Mouse (Mus musculus) MEL (cell line): ENCODE measurements around the gene Olfr1360. TPM values are rescaled to one million over a fixed set of nuclear protein-coding genes. Genes with fewer than 3 reads are reported as not detected.

ENCODE experiments used
- DNase-seq: peaks from one replicate; pipeline ENCODE4 v3.0.0; 2011; ENCODE audit warnings: low read depth, low spot score
- H3K27ac ChIP-seq: 2 replicates; pipeline ENCODE4 v1.5.1; 2012; ENCODE audit warnings: low read depth, mild to moderate bottlenecking, control low read depth, low read length, moderate library complexity; ENCODE audit not compliant: control insufficient read depth
- H3K27me3 ChIP-seq, 2 experiments: fragments of 150-350 bp in 1 of 2; sonication (generic) in 1 of 2; 2 replicates each; pipeline ENCODE4 v1.6.1; 2012; ENCODE audit warnings: low read length in 2 of 2, mild to moderate bottlenecking in 2 of 2, improper control_type of control experiment in 1 of 2, moderate library complexity in 1 of 2; ENCODE audit not compliant: insufficient read depth in 2 of 2, control insufficient read depth in 1 of 2
- H3K36me3 ChIP-seq, 2 experiments: 2 replicates each; pipeline ENCODE4 v1.6.1; 2012 to 2014; ENCODE audit warnings: low read length in 2 of 2, improper control_type of control experiment in 1 of 2, inconsistent platforms in 1 of 2, mild to moderate bottlenecking in 1 of 2; ENCODE audit not compliant: insufficient read depth in 2 of 2, control insufficient read depth in 1 of 2
- H3K4me1 ChIP-seq, 2 experiments: fragments of 150-350 bp in 1 of 2; sonication (generic) in 1 of 2; 2 replicates each; pipeline ENCODE4 v1.6.1; 2012; ENCODE audit warnings: low read length in 2 of 2, improper control_type of control experiment in 1 of 2, mild to moderate bottlenecking in 1 of 2; ENCODE audit not compliant: insufficient read depth in 2 of 2, control insufficient read depth in 1 of 2
- H3K4me3 ChIP-seq, 2 experiments: fragments of 150-350 bp in 1 of 2; sonication (generic) in 1 of 2; 2 replicates each; pipeline ENCODE4 v1.5.1; 2012; ENCODE audit warnings: low read depth in 2 of 2, low read length in 2 of 2, mild to moderate bottlenecking in 2 of 2, moderate library complexity in 2 of 2, control low read depth in 1 of 2, improper control_type of control experiment in 1 of 2; ENCODE audit not compliant: control insufficient read depth in 1 of 2, insufficient read depth in 1 of 2
- H3K79me2 ChIP-seq: 2 replicates; pipeline ENCODE4 v1.6.1; 2012; ENCODE audit warnings: mild to moderate bottlenecking, low read length, moderate library complexity; ENCODE audit not compliant: control insufficient read depth, poor library complexity, insufficient read depth
- H3K9ac ChIP-seq: 2 replicates; pipeline ENCODE4 v1.6.1; 2012; ENCODE audit warnings: low read depth, mild to moderate bottlenecking, control low read depth, low read length, moderate library complexity; ENCODE audit not compliant: control insufficient read depth, poor library complexity, severe bottlenecking
- H3K9me3 ChIP-seq: fragments of 150-350 bp; sonication (generic); replicated peaks from 2 replicates; pipeline ENCODE4 v1.6.1; 2012; ENCODE audit warnings: mild to moderate bottlenecking, low read length, improper control_type of control experiment, moderate library complexity; ENCODE audit not compliant: insufficient read depth
- CHD1 ChIP-seq: IDR thresholded peaks from 2 replicates; pipeline ENCODE4 v1.6.1; 2012; ENCODE audit warnings: low read depth, mild to moderate bottlenecking, inconsistent platforms, low read length, improper control_type of control experiment
- CHD2 ChIP-seq: IDR thresholded peaks from 2 replicates; pipeline ENCODE4 v1.6.1; 2011; ENCODE audit warnings: low read length, improper control_type of control experiment
- CTCF ChIP-seq, 3 experiments: IDR thresholded peaks in 2 of 3; conservative IDR thresholded peaks in 1 of 3; 2 replicates each; pipeline ENCODE4 v1.5.1; 2011 to 2012; ENCODE audit warnings: low read length in 3 of 3, low read depth in 2 of 3, mild to moderate bottlenecking in 2 of 3, improper control_type of control experiment in 1 of 3, inconsistent platforms in 1 of 3, mixed read lengths in 1 of 3, moderate library complexity in 1 of 3; ENCODE audit not compliant: control insufficient read depth in 1 of 3, insufficient read depth in 1 of 3, poor library complexity in 1 of 3, severe bottlenecking in 1 of 3
- ELF1 ChIP-seq: IDR thresholded peaks from 2 replicates; pipeline ENCODE4 v1.6.1; 2014; ENCODE audit warnings: low read depth, mild to moderate bottlenecking, inconsistent platforms, low read length, improper control_type of control experiment, moderate library complexity
- EP300 ChIP-seq, 2 experiments: IDR thresholded peaks; 2 replicates each; pipeline ENCODE4 v1.6.1; 2011; ENCODE audit warnings: improper control_type of control experiment in 2 of 2, low read length in 2 of 2, low read depth in 1 of 2, mild to moderate bottlenecking in 1 of 2
- HCFC1 ChIP-seq: IDR thresholded peaks from 2 replicates; pipeline ENCODE4 v1.6.1; 2012; ENCODE audit warnings: low read depth, mild to moderate bottlenecking, inconsistent platforms, low read length, improper control_type of control experiment, moderate library complexity
- JUND ChIP-seq: IDR thresholded peaks from 2 replicates; pipeline ENCODE4 v1.6.1; 2011; ENCODE audit warnings: low read depth, mild to moderate bottlenecking, improper control_type of control experiment, low read length
- MAX ChIP-seq: IDR thresholded peaks from 2 replicates; pipeline ENCODE4 v1.6.1; 2011; ENCODE audit warnings: low read length, improper control_type of control experiment
- MEF2A ChIP-seq: IDR thresholded peaks from 2 replicates; pipeline ENCODE4 v1.6.1; 2014; ENCODE audit warnings: low read depth, mild to moderate bottlenecking, inconsistent platforms, low read length, improper control_type of control experiment; ENCODE audit not compliant: poor library complexity, insufficient replicate concordance, severe bottlenecking; ENCODE audit errors: extremely low read depth
- TBP ChIP-seq: IDR thresholded peaks from 2 replicates; pipeline ENCODE4 v1.8.0; 2011; ENCODE audit warnings: low read depth, low read length, improper control_type of control experiment
- USF1 ChIP-seq: IDR thresholded peaks from 2 replicates; pipeline ENCODE4 v1.6.1; 2014; ENCODE audit warnings: low read depth, mild to moderate bottlenecking, inconsistent platforms, low read length, improper control_type of control experiment, moderate library complexity
- ZC3H11A ChIP-seq: IDR thresholded peaks from 2 replicates; pipeline ENCODE4 v1.6.1; 2012; ENCODE audit warnings: low read depth, mild to moderate bottlenecking, inconsistent platforms, low read length, improper control_type of control experiment
- ZNF384 ChIP-seq: IDR thresholded peaks from 2 replicates; pipeline ENCODE4 v1.6.1; 2012; ENCODE audit warnings: low read depth, mild to moderate bottlenecking, inconsistent platforms, low read length, improper control_type of control experiment
- polyA plus RNA-seq, 2 experiments: library from polyadenylated mRNA; stranded (reverse) in 1 of 2; unstranded in 1 of 2; fragments of >175 nt in 1 of 2; fragments of >200 nt in 1 of 2; gene quantifications; 2 replicates each; pipeline versions ENCODE4 v1.2.1 to v1.2.4; 2012; ENCODE audit warnings: low replicate concordance in 2 of 2, low read depth in 1 of 2; ENCODE audit not compliant: insufficient read length in 2 of 2, insufficient read depth in 1 of 2, missing spikeins in 1 of 2
- total RNA-seq: library from RNA; depleted of rRNA; stranded (reverse); fragments of 300-350 nt; gene quantifications from 2 replicates; pipeline ENCODE4 v1.2.3, GENCODE M21; 2012; rRNA removed

Gene Olfr1360
- total RNA-seq (not detected in 2 replicates), polyA plus RNA-seq (not detected)

GRCm38 (mm10) chr13:21677305-21677704, at the start of gene Olfr1360:
Gene Olfr1360, minus strand, starts transcription at chr13:21677405.
- no peak for DNase-seq

GRCm38 (mm10) chr13:21722993-21723836, 46.0 kb upstream of the Olfr1360 start:
- peak; percentile 59 for DNase-seq
- no peak overlapping the region for H3K27ac ChIP-seq
- H3K4me3 ChIP-seq: no peak overlapping the region

More at GRCm38 (mm10) chr13:21677305-21677704, at the start of gene Olfr1360:
- Histone ChIP-seq H3K4me3 (no peak within 1 kb of the TSS), H3K36me3 (no peaks in the 10 kb centered on the region), H3K79me2 (no peaks in the 10 kb centered on the region), H3K27ac (no peak within 1 kb of the TSS), H3K9me3 (no peaks in the 10 kb centered on the region), H3K4me1 (no peaks in the 10 kb centered on the region), H3K9ac (no peak within 1 kb of the TSS), H3K27me3 (no peaks in the 10 kb centered on the region; a peak in 2 of 4 replicates)
- TF ChIP-seq ZNF384: no peak
- no peak for TF ChIP-seq EP300 (IDR thresholded peaks at IDR 0.05; ENCODE audit: low read depth in 1 of 2, low read length in 2 of 2)
- TF ChIP-seq CHD2: no peak
- no peak for TF ChIP-seq USF1
- TF ChIP-seq CHD1: no peak
- TF ChIP-seq ELF1: no peak
- no peak for TF ChIP-seq MAX
- TF ChIP-seq MEF2A: no peak
- TF ChIP-seq TBP: no peak
- no peak for TF ChIP-seq HCFC1
- TF ChIP-seq JUND: no peak

More at GRCm38 (mm10) chr13:21722993-21723836, 46.0 kb upstream of the Olfr1360 start:
- no peaks in the 10 kb centered on the region for H3K9me3 ChIP-seq
- H3K9ac ChIP-seq: peak overlapping the region; percentile 53
- TF ChIP-seq TBP (0 out of 2 replicates have a peak, but pooled peaks have one; percentile 56), ZC3H11A (no peak), CTCF (IDR thresholded peaks at IDR 0.05 in 2 of 3, conservative IDR thresholded peaks at IDR 0.05 in 1 of 3; ENCODE audit: control insufficient read depth in 1 of 3, insufficient read depth in 1 of 3, low read depth in 2 of 3, low read length in 3 of 3, poor library complexity in 1 of 3, severe bottlenecking in 1 of 3) (peak in 1 of 3 experiments; percentile 31; a peak in 1 of 6 replicates)
- peaks cover 0 to 7% of the 10 kb centered on the region in 2 experiments; a peak in 2 of 4 replicates for H3K4me1 ChIP-seq
- H3K79me2 ChIP-seq: peaks cover 2% of the 10 kb centered on the region; the same call in 1 of the 2 replicates
- H3K36me3 ChIP-seq: peaks cover 0 to 18% of the 10 kb centered on the region in 2 experiments; a peak in 2 of 4 replicates
- no peaks in the 10 kb centered on the region for H3K27me3 ChIP-seq
